Mouse (Mus musculus): ENCODE data around the gene Mkln1. TPM values are rescaled to one million over a fixed set of nuclear protein-coding genes. Genes with fewer than 3 reads are reported as not detected.

Gene Mkln1
- polyA plus RNA-seq, 1 experiment from 2014 or later: 196 TPM

- WGBS: 89% methylated on average over 5 of the region's 5 CpGs
- no peaks in the 10 kb centered on the region for H3K9me3 ChIP-seq (ENCODE audit: control insufficient read depth, low read length)
- peaks cover 14% of the 10 kb centered on the region for H3K4me1 ChIP-seq (replicated peaks; ENCODE audit: control insufficient read depth, insufficient read depth, low read length)
- H3K36me3 ChIP-seq (ENCODE audit: control insufficient read depth, insufficient read depth, low read length): peaks cover 30% of the 10 kb centered on the region
- no peak overlapping the region for H3K4me3 ChIP-seq (ENCODE audit: low read depth, low read length)
- H3K27ac ChIP-seq (ENCODE audit: low read depth, low read length): no peak overlapping the region
- ATAC-seq (replicated peaks; ENCODE audit: low FRiP score) (no peak), DNase-seq (ENCODE audit: low spot score) (no peak)
- H3K4me2 ChIP-seq: no peak overlapping the region
- no peaks in the 10 kb centered on the region for H3K27me3 ChIP-seq (replicated peaks; ENCODE audit: control insufficient read depth, insufficient read depth, low read length)
- H3K9ac ChIP-seq (ENCODE audit: low read depth, low read length): no peak overlapping the region
Observed at GRCm38 (mm10) chr6:31523039-31523438, 124.5 kb downstream of the Mkln1 start.

GRCm38 (mm10) chr6:31523657-31524056 lies 125.1 kb downstream of the Mkln1 start:
- no peak for ATAC-seq (replicated peaks; ENCODE audit: low FRiP score)
- 92% methylated on average over 4 of the region's 4 CpGs for WGBS
- no peak overlapping the region for H3K27ac ChIP-seq (ENCODE audit: low read depth, low read length)
- H3K9ac ChIP-seq (ENCODE audit: low read depth, low read length): no peak overlapping the region
- peaks cover 11% of the 10 kb centered on the region for H3K4me1 ChIP-seq (replicated peaks; ENCODE audit: control insufficient read depth, insufficient read depth, low read length)
- H3K36me3 ChIP-seq (ENCODE audit: control insufficient read depth, insufficient read depth, low read length): peaks cover 33% of the 10 kb centered on the region
- H3K9me3 ChIP-seq (ENCODE audit: control insufficient read depth, low read length): no peaks in the 10 kb centered on the region
- H3K27me3 ChIP-seq (replicated peaks; ENCODE audit: control insufficient read depth, insufficient read depth, low read length): no peaks in the 10 kb centered on the region
- H3K4me3 ChIP-seq (ENCODE audit: low read depth, low read length): no peak overlapping the region
- H3K4me2 ChIP-seq: no peak overlapping the region
- no peak for DNase-seq (ENCODE audit: low spot score)

GRCm38 (mm10) chr6:31524121-31524520 lies 125.6 kb downstream of the Mkln1 start:
- Histone ChIP-seq H3K27ac (ENCODE audit: low read depth, low read length) (no peak overlapping the region), H3K4me2 (no peak overlapping the region), H3K27me3 (replicated peaks; ENCODE audit: control insufficient read depth, insufficient read depth, low read length) (no peaks in the 10 kb centered on the region), H3K9ac (ENCODE audit: low read depth, low read length) (no peak overlapping the region), H3K4me1 (replicated peaks; ENCODE audit: control insufficient read depth, insufficient read depth, low read length) (peaks cover 7% of the 10 kb centered on the region), H3K9me3 (ENCODE audit: control insufficient read depth, low read length) (no peaks in the 10 kb centered on the region), H3K4me3 (ENCODE audit: low read depth, low read length) (no peak overlapping the region), H3K36me3 (ENCODE audit: control insufficient read depth, insufficient read depth, low read length) (peaks cover 33% of the 10 kb centered on the region)
- ATAC-seq (replicated peaks; ENCODE audit: low FRiP score) (no peak), DNase-seq (ENCODE audit: low spot score) (no peak)
- 90% methylated on average over 13 of the region's 13 CpGs for WGBS

GRCm38 (mm10) chr6:31524647-31525046 lies 126.1 kb downstream of the Mkln1 start:
- peaks cover 31% of the 10 kb centered on the region for H3K36me3 ChIP-seq (ENCODE audit: control insufficient read depth, insufficient read depth, low read length)
- WGBS: 90% methylated on average over 8 of the region's 8 CpGs
- H3K9ac ChIP-seq (ENCODE audit: low read depth, low read length): no peak overlapping the region
- H3K9me3 ChIP-seq (ENCODE audit: control insufficient read depth, low read length): no peaks in the 10 kb centered on the region
- no peak overlapping the region for H3K4me2 ChIP-seq
- H3K4me1 ChIP-seq (replicated peaks; ENCODE audit: control insufficient read depth, insufficient read depth, low read length): peaks cover 2% of the 10 kb centered on the region
- no peak for ATAC-seq (replicated peaks; ENCODE audit: low FRiP score)
- no peak for DNase-seq (ENCODE audit: low spot score)
- no peaks in the 10 kb centered on the region for H3K27me3 ChIP-seq (replicated peaks; ENCODE audit: control insufficient read depth, insufficient read depth, low read length)
- H3K4me3 ChIP-seq (ENCODE audit: low read depth, low read length): no peak overlapping the region
- no peak overlapping the region for H3K27ac ChIP-seq (ENCODE audit: low read depth, low read length)

GRCm38 (mm10) chr6:31525231-31525900 lies 126.8 kb downstream of the Mkln1 start:
- H3K36me3 ChIP-seq (ENCODE audit: control insufficient read depth, insufficient read depth, low read length): peaks cover 29% of the 10 kb centered on the region
- 78% methylated on average over 6 of the region's 6 CpGs for whole genome bisulfite sequencing

GRCm38 (mm10) chr6:31526929-31527328 lies 128.4 kb downstream of the Mkln1 start:
- Histone ChIP-seq H3K4me1 (replicated peaks; ENCODE audit: control insufficient read depth, insufficient read depth, low read length) (no peaks in the 10 kb centered on the region; the same call in 1 of the 2 replicates), H3K27me3 (replicated peaks; ENCODE audit: control insufficient read depth, insufficient read depth, low read length) (no peaks in the 10 kb centered on the region), H3K36me3 (ENCODE audit: control insufficient read depth, insufficient read depth, low read length) (peaks cover 24% of the 10 kb centered on the region), H3K9me3 (ENCODE audit: control insufficient read depth, low read length) (no peaks in the 10 kb centered on the region), H3K9ac (ENCODE audit: low read depth, low read length) (no peak overlapping the region), H3K27ac (ENCODE audit: low read depth, low read length) (no peak overlapping the region), H3K4me2 (no peak overlapping the region), H3K4me3 (ENCODE audit: low read depth, low read length) (no peak overlapping the region)
- DNase-seq (ENCODE audit: low spot score): no peak
- no peak for ATAC-seq (replicated peaks; ENCODE audit: low FRiP score)
- 70% methylated on average over 5 of the region's 5 CpGs for WGBS

More at GRCm38 (mm10) chr6:31525231-31525900, 126.8 kb downstream of the Mkln1 start:
- Histone ChIP-seq H3K27me3 (replicated peaks; ENCODE audit: control insufficient read depth, insufficient read depth, low read length) (no peaks in the 10 kb centered on the region), H3K4me1 (replicated peaks; ENCODE audit: control insufficient read depth, insufficient read depth, low read length) (no peaks in the 10 kb centered on the region; the same call in 1 of the 2 replicates), H3K9ac (ENCODE audit: low read depth, low read length) (no peak overlapping the region), H3K9me3 (ENCODE audit: control insufficient read depth, low read length) (no peaks in the 10 kb centered on the region), H3K4me3 (ENCODE audit: low read depth, low read length) (no peak overlapping the region), H3K4me2 (no peak overlapping the region), H3K27ac (ENCODE audit: low read depth, low read length) (no peak overlapping the region)
- no peak for DNase-seq (ENCODE audit: low spot score)
- peak; percentile 65 for ATAC-seq (replicated peaks; ENCODE audit: low FRiP score)

- WGBS: 69% methylated on average over 7 of the region's 7 CpGs
- no peak for DNase-seq (ENCODE audit: low spot score)
- Histone ChIP-seq H3K27me3 (replicated peaks; ENCODE audit: control insufficient read depth, insufficient read depth, low read length) (no peaks in the 10 kb centered on the region), H3K36me3 (ENCODE audit: control insufficient read depth, insufficient read depth, low read length) (peaks cover 20% of the 10 kb centered on the region), H3K4me1 (replicated peaks; ENCODE audit: control insufficient read depth, insufficient read depth, low read length) (no peaks in the 10 kb centered on the region; the same call in 1 of the 2 replicates), H3K9me3 (ENCODE audit: control insufficient read depth, low read length) (no peaks in the 10 kb centered on the region), H3K27ac (ENCODE audit: low read depth, low read length) (no peak overlapping the region), H3K4me3 (ENCODE audit: low read depth, low read length) (no peak overlapping the region), H3K9ac (ENCODE audit: low read depth, low read length) (no peak overlapping the region), H3K4me2 (no peak overlapping the region)
- peak; percentile 49; the same call in 1 of the 2 replicates for ATAC-seq (replicated peaks; ENCODE audit: low FRiP score)
Observed at GRCm38 (mm10) chr6:31527897-31528296, 129.4 kb downstream of the Mkln1 start.

- Histone ChIP-seq H3K27me3 (replicated peaks; ENCODE audit: control insufficient read depth, insufficient read depth, low read length) (no peaks in the 10 kb centered on the region), H3K4me3 (ENCODE audit: low read depth, low read length) (no peak overlapping the region), H3K9me3 (ENCODE audit: control insufficient read depth, low read length) (no peaks in the 10 kb centered on the region), H3K9ac (ENCODE audit: low read depth, low read length) (no peak overlapping the region), H3K4me1 (replicated peaks; ENCODE audit: control insufficient read depth, insufficient read depth, low read length) (no peaks in the 10 kb centered on the region; the same call in 1 of the 2 replicates), H3K27ac (ENCODE audit: low read depth, low read length) (no peak overlapping the region), H3K36me3 (ENCODE audit: control insufficient read depth, insufficient read depth, low read length) (peaks cover 20% of the 10 kb centered on the region), H3K4me2 (no peak overlapping the region)
- 92% methylated on average over 5 of the region's 5 CpGs for WGBS
- no peak for ATAC-seq (replicated peaks; ENCODE audit: low FRiP score)
- DNase-seq (ENCODE audit: low spot score): no peak
Observed at GRCm38 (mm10) chr6:31528339-31528738, 129.8 kb downstream of the Mkln1 start.

- H3K27me3 ChIP-seq (replicated peaks; ENCODE audit: control insufficient read depth, insufficient read depth, low read length): no peaks in the 10 kb centered on the region
- no peak overlapping the region for H3K9ac ChIP-seq (ENCODE audit: low read depth, low read length)
- H3K4me1 ChIP-seq (replicated peaks; ENCODE audit: control insufficient read depth, insufficient read depth, low read length): peaks cover 3% of the 10 kb centered on the region
- no peak overlapping the region for H3K4me2 ChIP-seq
- DNase-seq (ENCODE audit: low spot score) (no peak), ATAC-seq (replicated peaks; ENCODE audit: low FRiP score) (no peak)
- H3K36me3 ChIP-seq (ENCODE audit: control insufficient read depth, insufficient read depth, low read length): peaks cover 3% of the 10 kb centered on the region; the same call in 1 of the 2 replicates
- H3K9me3 ChIP-seq (ENCODE audit: control insufficient read depth, low read length): no peaks in the 10 kb centered on the region
- WGBS: 77% methylated on average over 3 of the region's 3 CpGs
- no peak overlapping the region for H3K27ac ChIP-seq (ENCODE audit: low read depth, low read length)
- no peak overlapping the region for H3K4me3 ChIP-seq (ENCODE audit: low read depth, low read length)
Observed at GRCm38 (mm10) chr6:31531880-31532279, 133.3 kb downstream of the Mkln1 start.

Data from liver, embryonic 11.5 days (tissue).